Mouse (Mus musculus) thymus, postnatal 0 days (tissue): Measurements from ENCODE around the gene 4933417A18Rik. TPM values are rescaled to one million over a fixed set of nuclear protein-coding genes. Genes with fewer than 3 reads are reported as not detected.
A peak's percentile ranks its signal among the peaks of the same experiment; 100 is the strongest.
"Not testable (repeated sequence)": the region's sequence is repeated elsewhere in the genome, so short reads cannot be mapped to it uniquely, and the experiment has no call there.

Experiments used
- DNase-seq: peaks from one replicate; pipeline ENCODE4 v3.0.0-alpha.2; 2015; ENCODE audit warnings: low spot score
- polyA plus RNA-seq: library from polyadenylated mRNA; unstranded; fragments of >200 nt; fragmentation: Nextera tagmentation; extraction: Ambion mirVana; gene quantifications from 2 replicates; pipeline ENCODE4 v1.2.1, GENCODE M21; 2015

Gene 4933417A18Rik
- polyA plus RNA-seq, 1 experiment from 2014 or later = not detected

DNA sequence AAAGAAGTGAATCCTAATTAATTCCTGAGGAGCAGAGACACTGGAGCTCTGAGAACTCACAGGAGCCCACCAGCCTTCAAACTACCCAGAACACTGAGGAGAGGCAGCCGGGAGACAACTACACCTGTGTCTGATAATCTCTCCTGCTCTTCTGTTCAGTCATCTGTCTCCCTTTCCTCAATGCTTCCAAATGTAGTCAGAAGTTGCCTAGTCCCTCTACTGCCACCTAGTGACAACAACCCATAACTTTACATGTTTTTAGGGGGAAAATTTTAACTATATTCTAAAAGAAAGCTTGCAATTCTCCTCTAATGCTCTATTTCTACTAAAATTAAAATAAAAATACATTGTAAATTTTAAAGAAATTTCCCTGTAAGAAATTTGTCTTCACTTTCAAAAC, 48.9 kb downstream of the 4933417A18Rik start:
- DNase-seq = peak; percentile 70

DNA sequence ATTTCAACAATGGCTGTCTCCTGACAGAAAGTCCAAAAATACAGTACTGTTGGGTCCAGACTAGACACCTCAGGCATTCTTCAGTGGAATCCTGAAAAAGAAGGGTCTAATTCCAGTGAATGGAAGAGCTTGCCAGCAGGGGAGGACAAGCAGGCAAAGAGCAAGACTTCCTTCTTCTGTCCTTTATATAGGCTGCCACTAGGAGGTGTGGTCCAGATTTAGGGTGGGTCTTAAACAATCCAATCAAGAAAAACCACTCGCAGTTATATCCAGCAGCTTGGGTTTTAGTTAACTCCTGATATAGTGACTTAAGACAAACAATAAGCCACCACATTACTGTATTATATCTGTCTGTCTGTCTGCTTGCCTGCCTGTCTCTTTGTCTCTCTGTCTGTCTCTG, 49.6 kb downstream of the 4933417A18Rik start:
- peak; percentile 56 for DNase-seq

DNA sequence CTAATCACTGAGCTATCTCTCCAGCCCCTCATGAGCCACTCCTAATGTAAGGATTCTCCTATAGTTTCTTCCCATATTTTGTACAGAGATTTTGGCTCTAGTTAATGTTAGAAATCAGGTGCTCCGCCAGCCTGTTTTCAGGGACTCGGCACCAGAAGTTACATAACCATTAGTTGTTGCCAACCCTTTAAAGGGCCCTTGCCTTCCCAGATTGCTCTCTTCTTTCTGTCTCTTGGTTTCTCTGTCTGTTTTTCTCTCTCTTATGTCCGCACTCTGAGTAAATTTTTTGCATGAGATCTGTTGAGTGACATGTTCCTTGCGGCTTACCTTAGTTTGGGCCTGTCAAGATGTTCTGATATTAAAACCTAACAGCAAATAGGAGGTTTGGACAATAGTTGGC, 51.9 kb downstream of the 4933417A18Rik start:
- DNase-seq = no peak

DNA sequence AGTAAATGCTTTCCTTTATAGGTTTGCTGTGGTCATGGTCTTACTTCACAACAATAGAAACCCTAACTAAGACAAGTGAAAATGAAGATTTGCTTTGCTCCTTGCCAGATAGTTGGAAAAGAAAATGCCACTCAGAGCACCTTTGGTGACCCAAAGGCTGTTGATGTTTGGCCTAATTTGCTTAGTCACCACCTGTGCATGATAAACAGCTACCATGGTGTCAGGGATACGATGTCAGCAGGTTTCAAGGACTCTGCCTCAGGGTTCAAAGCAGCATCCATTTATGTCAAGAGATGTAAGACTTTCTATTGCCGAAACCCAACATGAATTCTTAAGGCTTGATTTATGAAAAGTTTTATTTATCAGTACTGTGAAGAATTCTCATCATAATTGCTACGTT, 53.2 kb downstream of the 4933417A18Rik start:
- DNase-seq = no peak

DNA sequence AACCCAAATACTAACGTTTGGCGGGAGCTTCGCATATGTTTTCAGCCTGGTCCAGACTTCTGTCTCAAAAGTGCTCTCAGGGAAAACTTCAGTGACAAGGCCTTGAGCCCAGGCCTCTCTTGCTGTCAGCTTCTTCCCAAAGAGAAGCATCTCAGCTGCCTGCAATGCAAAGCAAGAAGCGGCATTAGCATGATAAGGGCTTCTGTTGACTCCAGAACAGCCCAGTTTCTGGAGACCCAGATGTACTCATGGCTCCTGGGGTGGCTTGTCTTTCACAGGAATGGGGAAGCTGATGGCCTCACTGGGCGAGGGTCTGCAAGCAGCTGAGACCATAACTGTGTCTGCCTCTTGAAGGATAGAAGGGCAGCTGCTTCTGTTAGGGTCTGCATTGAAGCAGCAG, 54.4 kb downstream of the 4933417A18Rik start:
- DNase-seq = not testable (repeated sequence)

DNA sequence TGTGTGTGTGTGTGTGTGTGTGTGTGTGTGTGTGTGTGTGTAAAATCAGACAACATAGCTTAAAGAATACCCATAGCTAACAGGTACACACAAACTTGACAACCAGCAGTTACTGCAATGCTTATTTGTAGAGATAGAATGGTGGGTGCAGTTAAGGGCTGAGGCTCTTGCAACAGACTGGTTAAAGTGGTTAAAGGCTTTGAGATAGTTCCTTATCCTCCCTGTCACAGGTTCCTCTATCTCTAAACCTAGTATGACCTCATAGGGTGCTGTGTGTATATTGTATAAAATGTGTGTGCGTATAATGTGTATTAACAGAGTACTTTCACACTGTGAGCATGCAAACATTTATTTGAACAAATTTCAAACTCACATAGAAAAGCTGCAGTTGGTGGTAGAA, 59.3 kb downstream of the 4933417A18Rik start:
- DNase-seq = not testable (repeated sequence)

DNA sequence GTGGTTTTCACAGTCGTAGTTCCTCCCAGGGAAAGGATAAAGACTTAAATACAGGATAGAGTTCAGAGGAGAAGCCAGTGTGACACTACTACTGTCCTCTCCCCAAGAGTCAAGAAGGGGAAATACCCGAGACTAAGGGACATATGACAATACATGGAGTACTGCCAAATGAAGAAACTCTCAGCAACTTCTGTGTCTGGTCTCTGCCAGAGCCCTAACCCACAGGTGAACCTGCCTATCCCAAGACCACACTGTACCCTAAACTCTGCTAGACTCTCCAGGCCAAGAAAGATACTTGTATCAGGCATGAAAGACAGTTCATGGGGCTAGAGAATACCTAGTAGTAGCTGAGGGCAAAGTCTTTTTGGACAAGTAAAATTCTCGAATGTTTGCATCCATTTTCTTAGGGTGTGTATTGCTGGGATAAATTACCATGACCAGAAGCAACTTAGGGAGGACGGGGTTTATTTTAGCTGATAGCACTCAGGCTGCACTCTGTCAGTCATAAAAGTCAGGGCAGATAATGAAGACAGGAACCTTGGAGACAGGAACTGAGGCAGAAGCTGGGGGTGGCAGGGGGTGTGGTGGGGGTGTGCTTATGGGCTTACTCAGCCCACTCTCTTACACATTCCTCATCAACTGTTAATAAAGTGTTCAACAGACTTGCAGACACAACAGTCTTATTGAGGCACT, 67.5 kb downstream of the 4933417A18Rik start:
- no peak for DNase-seq

DNA sequence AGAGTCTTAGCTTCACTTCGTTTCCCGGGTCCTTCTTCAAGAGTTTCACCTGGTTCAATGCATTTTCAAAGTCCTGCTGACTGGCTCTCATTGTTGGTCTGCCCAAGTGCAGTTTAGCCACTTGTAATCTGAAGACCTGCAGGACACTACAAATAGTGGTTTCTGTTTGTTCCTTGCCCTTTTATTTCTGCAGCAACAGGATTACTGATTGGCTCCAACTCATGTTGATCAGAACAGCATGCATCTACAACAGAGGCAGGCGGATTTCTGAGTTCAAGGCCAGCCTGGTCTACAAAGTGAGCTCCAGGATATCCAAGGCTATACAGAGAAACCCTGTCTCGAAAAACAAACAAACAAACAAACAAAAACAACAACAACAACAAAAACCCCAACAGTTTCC, 68.9 kb downstream of the 4933417A18Rik start:
- DNase-seq = no peak

DNA sequence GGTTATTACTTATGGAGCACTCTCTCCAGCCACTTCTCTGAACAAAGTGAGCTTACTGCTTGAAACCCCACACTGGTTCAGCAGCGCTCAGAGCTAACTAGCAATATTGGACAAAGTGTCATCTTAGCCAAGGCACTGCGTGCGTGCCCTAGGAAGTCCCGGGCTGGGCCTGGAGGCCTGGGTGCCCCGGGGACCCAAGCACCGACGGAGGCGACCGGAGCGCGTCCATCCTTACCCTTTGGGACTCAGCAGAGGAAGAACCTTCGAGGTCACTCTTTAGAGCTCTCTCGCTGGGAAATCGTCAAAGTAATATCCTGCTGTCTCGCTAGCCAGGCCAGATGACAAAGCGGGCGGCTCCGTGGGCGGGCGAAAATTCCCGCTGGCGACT, 69.4 kb downstream of the 4933417A18Rik start:
- peak; percentile 48 for DNase-seq

DNA sequence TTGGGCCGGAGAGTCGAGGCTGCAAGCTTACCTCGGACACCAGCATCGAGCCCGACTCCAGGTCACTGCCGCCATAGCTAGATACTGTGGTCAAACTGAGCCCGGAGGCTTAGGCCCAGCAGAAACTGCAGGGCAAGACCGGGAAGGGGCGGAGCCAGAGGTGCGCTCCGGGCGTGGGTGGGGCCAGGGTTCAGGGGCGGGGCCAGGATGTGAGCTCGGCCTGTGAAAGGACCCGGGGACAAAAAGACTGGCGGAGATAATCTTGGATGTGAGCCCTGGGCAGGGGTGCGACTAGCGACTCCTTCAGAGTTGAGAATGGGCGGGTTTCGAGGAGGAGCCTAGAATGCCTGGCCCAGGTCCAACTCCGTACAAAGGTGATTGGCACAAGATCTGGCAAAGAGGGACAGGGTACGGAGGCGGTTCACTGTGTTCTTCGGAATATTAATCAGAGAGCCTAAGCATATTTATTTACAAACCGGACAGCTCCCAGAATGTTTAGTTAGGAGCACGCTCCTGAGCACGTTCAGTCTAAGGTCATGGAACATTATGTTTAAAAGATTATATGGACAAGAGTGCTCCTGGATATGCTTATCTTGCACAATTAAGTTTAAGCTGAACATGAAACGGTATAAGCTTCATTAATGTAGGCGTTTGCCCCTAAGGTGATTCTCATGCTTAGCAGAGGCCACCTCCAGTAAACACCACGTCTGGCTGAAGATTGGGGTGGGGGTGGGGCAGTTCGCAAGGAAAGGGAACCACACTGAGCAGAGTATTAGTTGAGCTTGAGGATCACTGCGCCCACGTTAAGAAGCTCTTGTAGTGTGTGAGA, 70.0 kb downstream of the 4933417A18Rik start:
- DNase-seq = peak; percentile 87

DNA sequence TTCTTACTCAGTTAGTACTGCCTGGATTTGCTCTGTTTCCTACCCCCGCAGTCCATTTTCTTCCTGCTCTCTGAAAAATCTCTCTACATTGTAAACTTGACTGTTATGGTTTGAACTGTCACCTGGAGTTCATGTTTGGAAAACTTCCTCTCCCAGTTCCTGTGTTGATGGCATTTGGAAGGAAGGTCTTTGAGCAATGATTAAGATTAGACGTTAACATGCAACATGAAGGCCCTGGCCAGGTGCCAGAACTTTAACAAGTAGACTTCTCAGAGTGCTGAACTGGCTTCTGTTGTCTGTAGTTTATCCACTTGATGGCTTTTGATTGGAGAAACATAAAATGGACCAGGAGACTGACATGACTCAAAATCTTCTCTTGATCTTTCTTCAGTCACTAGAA, 71.7 kb downstream of the 4933417A18Rik start:
- DNase-seq = no peak

Other genes starting within 250 kb of the 4933417A18Rik start
- not detected in 2 replicates for gene Fam50b, start 189.6 kb upstream of the 4933417A18Rik start, polyA plus RNA-seq
- gene Prpf4b, start 49.1 kb upstream of the 4933417A18Rik start, polyA plus RNA-seq = 102 and 108 TPM in 2 replicates
- gene Fam217a, start 99 bp upstream of the 4933417A18Rik start, polyA plus RNA-seq = 0.24 and 0.36 TPM in 2 replicates
- gene Eci3, start 39.4 kb downstream of the 4933417A18Rik start, polyA plus RNA-seq = 0.24 and 0.53 TPM in 2 replicates
- gene Eci2, start 102.7 kb downstream of the 4933417A18Rik start, polyA plus RNA-seq = 146 and 165 TPM in 2 replicates